8 mouse cellular contexts compared by ENCODE assay signal in the genomic region with DNA sequence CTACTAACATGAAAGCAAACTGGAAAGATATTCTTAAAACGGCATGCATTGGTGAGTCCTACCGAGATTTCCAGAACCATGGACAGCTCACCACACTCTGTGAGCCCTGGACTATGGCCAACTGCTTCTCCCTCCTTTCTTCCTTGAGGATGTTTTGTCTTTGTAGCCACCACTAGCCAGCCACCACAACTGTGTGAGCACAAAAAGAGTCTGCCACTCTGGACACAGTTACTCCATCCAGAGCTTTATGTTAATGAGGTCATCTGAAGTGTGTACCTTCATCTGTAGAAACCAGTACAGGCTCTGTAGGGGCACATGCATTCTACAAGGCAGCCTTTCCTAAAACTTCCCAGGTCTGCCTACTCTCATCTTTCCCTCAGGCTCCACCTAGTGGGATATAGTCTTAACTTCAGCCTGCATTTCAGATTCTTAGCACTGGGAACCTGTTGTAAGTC. TPM values are rescaled to one million over a fixed set of nuclear protein-coding genes. Genes with fewer than 3 reads are reported as not detected.
DNase-seq lines count a peak whose midpoint lies in the region; ATAC-seq and TF ChIP-seq lines count a peak whose summit lies in the region.
"Had no signal": no experiment of that assay in that cellular context is flagged by ENCODE, and none has a peak within 500 bp of the region (broad histone marks: within the 10 kb centered on the region; RNA-seq: fewer than 3 reads in every experiment).

No protein-coding gene starts in this region.

- TF ChIP-seq EP300 in CH12.LX (IDR thresholded peaks at IDR 0.05; ENCODE audit: low read length) (no peak), MEL (IDR thresholded peaks at IDR 0.05; ENCODE audit: low read depth in 1 of 2, low read length in 2 of 2) (no peak)

- H3K4me1 ChIP-seq in CH12.LX (ENCODE audit: control insufficient read depth in 1 of 2, insufficient read depth in 2 of 2) = no peaks in the 10 kb centered on the region
- H3K4me1 ChIP-seq in MEL (ENCODE audit: control insufficient read depth in 1 of 2, insufficient read depth in 2 of 2, low read length in 2 of 2) = no peaks in the 10 kb centered on the region
- no peaks in the 10 kb centered on the region for H3K4me1 ChIP-seq in hindbrain, embryonic 11.5 days (replicated peaks; ENCODE audit: control insufficient read depth, insufficient read depth, low read length)
- peaks cover 8% of the 10 kb centered on the region for H3K4me1 ChIP-seq in olfactory bulb, adult 2 months (ENCODE audit: control insufficient read depth, insufficient read depth, low read length)

- H3K4me3 ChIP-seq in CH12.LX (replicated peaks in 1 of 3; ENCODE audit: low read depth in 2 of 3, low read length in 2 of 3, poor library complexity in 1 of 3) = no peak overlapping the region
- H3K4me3 ChIP-seq in MEL (ENCODE audit: control insufficient read depth in 1 of 2, insufficient read depth in 1 of 2, low read depth in 2 of 2, low read length in 2 of 2) = no peak overlapping the region
- no peak overlapping the region for H3K4me3 ChIP-seq in hindbrain, embryonic 11.5 days (ENCODE audit: low read depth, low read length)
- no peak overlapping the region for H3K4me3 ChIP-seq in olfactory bulb, adult 2 months (ENCODE audit: insufficient read depth, low read depth, low read length)
- H3K4me3 ChIP-seq: erythroblast, embryonic 14.5 days had no signal

- no peak for ATAC-seq in hindbrain, embryonic 11.5 days (ENCODE audit: low FRiP score)

- DNase-seq in CH12.LX (ENCODE audit: extremely low read depth) = no peak
- DNase-seq in MEL (ENCODE audit: low read depth, low spot score) = peak; percentile 24
- DNase-seq in cerebellum, adult 9-11 months = peak; percentile 63
- DNase-seq in hindbrain, embryonic 11.5 days (ENCODE audit: low spot score) = peak; percentile 52
- peak; percentile 41 to 74 for DNase-seq in left cerebral cortex, postnatal 25 days (ENCODE audit: low spot score in 2 of 2)
- DNase-seq in frontal cortex, postnatal 10 days (ENCODE audit: low spot score in 2 of 2) = no peak

- peaks cover 13% of the 10 kb centered on the region for H3K27me3 ChIP-seq in CH12.LX (replicated peaks)
- no peaks in the 10 kb centered on the region for H3K27me3 ChIP-seq in MEL (ENCODE audit: control insufficient read depth in 1 of 2, insufficient read depth in 2 of 2, low read length in 2 of 2)
- no peaks in the 10 kb centered on the region for H3K27me3 ChIP-seq in hindbrain, embryonic 11.5 days (ENCODE audit: control insufficient read depth, insufficient read depth, low read length)

- TF ChIP-seq POLR2A in CH12.LX (IDR thresholded peaks at IDR 0.05; ENCODE audit: low read depth, low read length) = no peak
- TF ChIP-seq POLR2A in MEL (IDR thresholded peaks at IDR 0.05; ENCODE audit: control insufficient read depth in 1 of 2, insufficient read depth in 1 of 2, low read depth in 1 of 2, low read length in 2 of 2, poor library complexity in 1 of 2) = no peak
- no peak for TF ChIP-seq POLR2A in olfactory bulb, adult 2 months (IDR thresholded peaks at IDR 0.05; ENCODE audit: insufficient read depth, low read depth, low read length)

- H3K9me3 ChIP-seq in CH12.LX (replicated peaks; ENCODE audit: low read length) = no peaks in the 10 kb centered on the region
- H3K9me3 ChIP-seq in MEL (replicated peaks; ENCODE audit: insufficient read depth, low read length) = no peaks in the 10 kb centered on the region
- H3K9me3 ChIP-seq in hindbrain, embryonic 11.5 days (ENCODE audit: control insufficient read depth, low read length) = no peaks in the 10 kb centered on the region

- H3K27ac ChIP-seq in CH12.LX (ENCODE audit: insufficient read depth, low read depth) (no peak overlapping the region), MEL (ENCODE audit: control insufficient read depth, low read depth, low read length) (no peak overlapping the region)
- H3K27ac ChIP-seq in hindbrain, embryonic 11.5 days (ENCODE audit: low read depth, low read length) = no peak overlapping the region
- 0 out of 2 replicates have a peak overlapping the region, but pooled peaks have one; percentile 8 for H3K27ac ChIP-seq in olfactory bulb, adult 2 months (ENCODE audit: insufficient read depth, low read depth, low read length)

- H3K36me3 ChIP-seq in CH12.LX (replicated peaks in 1 of 2; ENCODE audit: control insufficient read depth in 1 of 2, insufficient read depth in 1 of 2, low read length in 1 of 2) (no peaks in the 10 kb centered on the region), MEL (ENCODE audit: control insufficient read depth in 1 of 2, insufficient read depth in 2 of 2, low read length in 2 of 2) (no peaks in the 10 kb centered on the region)
- H3K36me3 ChIP-seq in hindbrain, embryonic 11.5 days (ENCODE audit: control insufficient read depth, insufficient read depth, low read length) = no peaks in the 10 kb centered on the region

- TF ChIP-seq CTCF in CH12.LX (conservative IDR thresholded peaks at IDR 0.05 in 1 of 2, IDR thresholded peaks at IDR 0.05 in 1 of 2; ENCODE audit: low read depth in 2 of 2, low read length in 2 of 2) (no peak), MEL (IDR thresholded peaks at IDR 0.05 in 2 of 3, conservative IDR thresholded peaks at IDR 0.05 in 1 of 3; ENCODE audit: control insufficient read depth in 1 of 3, insufficient read depth in 1 of 3, low read depth in 2 of 3, low read length in 3 of 3, poor library complexity in 1 of 3, severe bottlenecking in 1 of 3) (no peak; a peak in 1 of 6 replicates)
- TF ChIP-seq CTCF in olfactory bulb, adult 2 months (IDR thresholded peaks at IDR 0.05; ENCODE audit: insufficient read depth, low read depth, low read length) = no peak

- peak; percentile 3 for TF ChIP-seq RAD21 in CH12.LX (IDR thresholded peaks at IDR 0.05; ENCODE audit: low read depth, low read length)
- TF ChIP-seq RAD21 in MEL (IDR thresholded peaks at IDR 0.05; ENCODE audit: low read depth, low read length) = no peak

- H3K79me2 ChIP-seq in CH12.LX (replicated peaks; ENCODE audit: control insufficient read depth, extremely low read depth, insufficient read depth, poor library complexity, severe bottlenecking) (no peaks in the 10 kb centered on the region), MEL (ENCODE audit: control insufficient read depth, insufficient read depth, low read length, poor library complexity) (no peaks in the 10 kb centered on the region)

- H3K9ac ChIP-seq in CH12.LX (ENCODE audit: insufficient read depth, low read depth) = no peak overlapping the region
- H3K9ac ChIP-seq in MEL (ENCODE audit: control insufficient read depth, low read depth, low read length, poor library complexity, severe bottlenecking) = no peak overlapping the region
- no peak overlapping the region for H3K9ac ChIP-seq in hindbrain, embryonic 11.5 days (ENCODE audit: low read depth, low read length)

- intact Hi-C loops in left cerebral cortex, postnatal 25 days (cut with DNase I) = loop anchor here (1.0 kb wide), 1 partner anchor 470 kb away; no protein-coding TSS in a partner anchor

- in situ Hi-C loops in CH12.LX (cut with MboI; ENCODE audit: low pct_ligation_motif_present, low pct_unique_long_range_greater_than_20kb, low sequenced_read_pairs) = no loop called here

- no peak overlapping the region for H3K4me2 ChIP-seq in CH12.LX (ENCODE audit: insufficient read depth, low read depth, poor library complexity, severe bottlenecking)
- H3K4me2 ChIP-seq in hindbrain, embryonic 11.5 days (replicated peaks; ENCODE audit: low read depth, low read length) = no peak overlapping the region

- 19% methylated on average over 2 of the region's 2 CpGs for WGBS in hindbrain, embryonic 11.5 days
- WGBS in olfactory bulb, adult 2 months = 4% methylated on average over 2 of the region's 2 CpGs

- dilution Hi-C loops in CH12.LX (cut with MboI; ENCODE audit: extremely low pct_ligation_motif_present, extremely low pct_unique_long_range_greater_than_20kb, low sequenced_read_pairs) = no loop called here

TF ChIP-seq in CH12.LX, 34 proteins besides CTCF, POLR2A, EP300 and RAD21:
- no peak for TF ChIP-seq SMC3 (IDR thresholded peaks at IDR 0.05; ENCODE audit: low read depth, low read length)

TF ChIP-seq in MEL, 35 proteins besides CTCF, POLR2A, EP300 and RAD21:
- TF ChIP-seq E2F4 (IDR thresholded peaks at IDR 0.05; ENCODE audit: borderline replicate concordance, low read depth, low read length) (no peak), ZC3H11A (IDR thresholded peaks at IDR 0.05; ENCODE audit: low read depth, low read length) (no peak), MYB (IDR thresholded peaks at IDR 0.05; ENCODE audit: low read depth, low read length) (no peak), CHD2 (IDR thresholded peaks at IDR 0.05; ENCODE audit: low read length) (no peak), MAX (IDR thresholded peaks at IDR 0.05; ENCODE audit: low read length) (no peak), NRF1 (IDR thresholded peaks at IDR 0.05; ENCODE audit: insufficient read depth, low read depth, low read length, poor library complexity, severe bottlenecking) (no peak), ELF1 (IDR thresholded peaks at IDR 0.05; ENCODE audit: low read depth, low read length) (no peak), SIN3A (IDR thresholded peaks at IDR 0.05; ENCODE audit: low read length) (no peak), USF1 (IDR thresholded peaks at IDR 0.05; ENCODE audit: low read depth, low read length) (no peak)

RNA-seq across cellular contexts. Expression of a gene that starts 43.6 kb away (rescaled TPM):
- not detected in 2 replicates for total RNA-seq in CH12.LX (2012; rRNA removed)
- total RNA-seq in CH12.LX (2014; rRNA removed) = not detected in 2 replicates
- not detected in 2 replicates for polyA plus RNA-seq in CH12.LX (2012; ENCODE audit: insufficient read length, low read depth)
- total RNA-seq in MEL (2012; rRNA removed) = not detected in 2 replicates
- polyA plus RNA-seq in MEL (2012; ENCODE audit: insufficient read depth in 1 of 2, insufficient read length in 2 of 2, low read depth in 1 of 2, low replicate concordance in 2 of 2, missing spikeins in 1 of 2) = not detected
- 0.21 and 0.36 TPM in 2 replicates for polyA plus RNA-seq in hindbrain, embryonic 11.5 days (2014; fragmentation: Nextera tagmentation; extraction: Ambion mirVana)
- total RNA-seq in left cerebral cortex, postnatal 25 days (2021) = not detected
- not detected in 2 replicates for polyA plus RNA-seq in olfactory bulb, adult 2 months (2012; ENCODE audit: insufficient read depth, insufficient read length, low replicate concordance, missing spikeins)
- polyA plus RNA-seq: erythroblast, embryonic 14.5 days had no signal

Comparison
In these comparisons a context has a peak if more than half of its experiments do, and no peak if none do; other contexts are left out.
1. DNase-seq: peak in MEL (single experiment), cerebellum, adult 9-11 months (single experiment), hindbrain, embryonic 11.5 days (single experiment) and left cerebral cortex, postnatal 25 days (2 of 2); none in CH12.LX (single experiment) and frontal cortex, postnatal 10 days (0 of 2).